Mouse (Mus musculus) embryonic fibroblast, embryonic 13.5 days (primary cell): ENCODE measurements around the gene Stox2.

ENCODE experiments used
- CTCF ChIP-seq: IDR thresholded peaks from 2 replicates; pipeline ENCODE4 v1.5.1; 2011; ENCODE audit warnings: mild to moderate bottlenecking, control low read depth, low read length, moderate library complexity, borderline replicate concordance; ENCODE audit not compliant: insufficient read depth
- POLR2A ChIP-seq: IDR thresholded peaks from 2 replicates; pipeline ENCODE4 v1.6.1; 2011; ENCODE audit warnings: low read depth, mild to moderate bottlenecking, control low read depth, low read length, moderate library complexity

DNA sequence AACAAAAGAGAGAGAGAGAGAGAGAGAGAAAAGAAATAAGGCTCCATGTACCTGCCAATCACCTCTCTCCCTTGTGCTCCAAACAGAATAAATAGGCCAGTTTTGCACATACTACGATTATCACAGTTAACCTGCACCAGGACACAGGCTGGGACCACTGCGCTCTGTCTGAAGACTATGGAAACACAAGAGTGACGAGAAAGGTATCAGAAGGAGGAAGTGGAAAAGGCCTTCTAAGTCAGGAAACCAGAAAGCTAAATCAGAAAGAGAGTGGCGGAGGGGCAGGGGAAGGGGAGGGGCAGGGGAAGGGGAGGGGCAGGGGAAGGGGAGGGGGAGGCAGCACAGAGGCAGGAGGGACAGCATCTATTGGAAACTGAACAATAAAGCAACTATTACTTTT is 195.3 kb downstream of the Stox2 start:
- TF ChIP-seq POLR2A = no peak
- no peak for TF ChIP-seq CTCF
